Mouse (Mus musculus) cerebellum, postnatal 25 days (tissue): ENCODE results near the gene Ino80.
A peak's percentile ranks its signal among the peaks of the same experiment; 100 is the strongest.

Source experiments
- DNase-seq, 2 experiments: peaks; one replicate each; pipeline ENCODE4 v3.0.0; 2021; ENCODE audit warnings: mixed read lengths in 2 of 2

The Ino80 gene

DNA sequence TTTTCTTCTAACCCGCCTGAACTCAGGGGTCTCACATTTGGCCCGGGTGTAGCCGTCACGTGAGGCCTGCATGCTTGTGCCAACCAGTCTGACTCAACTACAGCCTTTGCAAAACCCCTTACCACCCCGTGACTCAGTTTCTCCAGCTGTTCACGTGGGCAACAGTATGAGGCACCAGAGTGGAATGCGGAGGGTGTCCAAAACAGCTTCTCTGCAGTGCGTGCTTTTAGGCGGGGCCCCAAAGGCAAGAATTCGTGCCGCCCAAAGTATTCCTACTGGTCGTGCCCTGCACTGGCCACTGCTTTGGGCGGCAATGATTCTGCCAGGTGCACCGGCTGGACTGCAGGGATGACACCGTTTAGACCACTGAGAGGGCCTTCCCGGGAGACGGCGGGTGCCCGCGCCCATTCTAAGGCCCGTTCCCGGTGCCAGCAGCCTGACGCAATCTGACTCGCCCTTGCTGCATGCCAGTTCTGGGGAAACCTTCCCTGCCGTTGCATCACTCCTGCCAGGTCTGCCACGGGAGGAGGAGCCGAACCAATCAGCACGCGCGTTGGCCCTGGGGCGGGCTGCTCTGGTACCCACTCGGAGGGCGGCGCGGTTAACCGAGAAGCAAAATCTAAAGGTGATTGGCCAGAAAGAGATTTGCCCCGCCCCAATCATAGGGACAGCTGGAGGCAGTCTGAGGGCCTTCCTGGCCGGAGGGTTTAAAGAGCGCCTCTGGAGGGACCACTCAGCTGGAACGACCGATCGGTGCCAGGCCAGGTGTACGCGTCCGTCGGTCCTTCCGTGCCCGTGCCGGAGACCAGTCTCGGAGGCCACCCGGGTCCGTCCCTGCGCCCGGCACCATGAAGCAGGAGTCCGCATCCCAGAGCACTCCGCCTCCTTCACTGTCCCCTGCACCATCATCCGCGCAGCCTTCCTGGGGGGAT is 126.7 kb downstream of the Ino80 start, which contains the start of gene Chac1:
Chac1 (plus strand) TSS at position 675 of the 932 bp plus-strand sequence.
- peak; percentile 94 to 95 for DNase-seq

DNA sequence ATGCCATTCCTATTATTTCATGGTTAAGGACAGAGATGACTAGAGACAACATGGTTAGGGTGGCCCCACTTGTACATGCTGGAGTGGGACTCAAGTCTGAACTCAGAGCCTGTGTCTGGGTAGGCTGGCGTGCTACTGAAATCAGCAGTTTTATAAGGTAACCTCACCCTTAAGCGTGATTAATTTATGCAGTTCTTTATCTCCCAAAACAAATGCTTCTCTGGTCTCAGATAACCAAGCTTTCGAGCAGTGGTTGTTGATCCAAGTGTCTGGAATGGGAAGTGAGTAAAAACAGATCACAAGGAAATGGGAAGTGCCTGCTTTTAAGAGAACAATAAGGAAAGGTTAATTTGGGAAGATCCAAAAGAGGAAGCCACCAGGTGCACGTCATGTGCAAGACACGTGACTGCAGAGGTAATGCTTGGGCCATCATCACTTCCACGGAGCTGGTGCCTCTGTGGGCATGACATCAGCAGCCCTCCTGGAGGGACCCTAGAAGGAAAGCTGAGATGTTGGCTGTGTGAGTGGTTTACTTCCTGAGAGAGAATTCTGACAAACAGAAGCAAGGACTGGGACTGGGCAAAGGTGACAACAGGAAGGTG is 132.8 kb downstream of the Ino80 start:
- no peak for DNase-seq

GRCm38 (mm10) chr2:119337425-119338265 is 139.8 kb downstream of the Ino80 start:
- DNase-seq: peak; percentile 96

GRCm38 (mm10) chr2:119336470-119336869 is 141.0 kb downstream of the Ino80 start:
- DNase-seq: peak; percentile 29 to 41

DNA sequence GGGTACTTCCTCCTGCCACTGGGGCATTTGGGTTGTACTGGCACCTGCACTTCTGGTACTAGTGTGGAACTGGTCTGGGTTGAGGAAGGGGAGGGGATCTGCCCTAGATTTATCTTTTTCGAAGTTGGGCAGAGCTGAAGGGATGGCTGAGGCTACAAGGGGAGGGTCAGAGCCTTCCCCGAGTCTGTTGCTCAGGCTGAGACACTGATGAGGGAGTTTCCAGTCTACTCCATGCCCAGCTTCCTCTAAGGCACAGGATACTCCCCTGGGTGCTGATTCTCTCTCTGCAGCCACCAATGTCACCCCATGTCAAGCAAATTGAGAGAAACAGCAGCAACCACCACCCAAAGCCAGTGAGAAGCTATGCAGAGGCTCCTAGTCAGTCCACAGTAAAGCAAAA is 141.5 kb downstream of the Ino80 start:
- DNase-seq: no peak

DNA sequence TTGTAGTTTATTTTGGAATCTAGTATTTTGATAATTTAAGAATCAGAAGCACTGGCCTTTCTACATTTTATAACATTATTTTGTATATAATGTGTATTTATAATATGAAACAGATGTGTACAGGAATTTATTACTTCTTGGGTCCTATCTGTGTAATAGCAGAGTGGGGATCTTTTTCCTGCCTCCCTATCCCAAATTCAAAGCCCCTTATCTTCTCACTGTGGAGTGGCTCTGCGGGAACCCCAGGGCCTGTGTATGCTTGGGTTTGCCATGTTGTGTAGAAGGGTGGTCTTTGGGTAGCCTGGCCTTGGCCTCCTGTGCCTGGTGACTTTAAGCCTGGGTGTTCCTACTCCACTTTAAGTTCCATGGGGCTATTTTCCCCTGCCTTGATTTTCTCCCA is 142.0 kb downstream of the Ino80 start:
- no peak for DNase-seq

- no peak for DNase-seq
Measured at GRCm38 (mm10) chr2:119334964-119335525, 142.4 kb downstream of the Ino80 start.

GRCm38 (mm10) chr2:119334135-119334534 is 143.4 kb downstream of the Ino80 start:
- no peak for DNase-seq

GRCm38 (mm10) chr2:119332177-119332661 is 145.3 kb downstream of the Ino80 start:
- DNase-seq: no peak

DNA sequence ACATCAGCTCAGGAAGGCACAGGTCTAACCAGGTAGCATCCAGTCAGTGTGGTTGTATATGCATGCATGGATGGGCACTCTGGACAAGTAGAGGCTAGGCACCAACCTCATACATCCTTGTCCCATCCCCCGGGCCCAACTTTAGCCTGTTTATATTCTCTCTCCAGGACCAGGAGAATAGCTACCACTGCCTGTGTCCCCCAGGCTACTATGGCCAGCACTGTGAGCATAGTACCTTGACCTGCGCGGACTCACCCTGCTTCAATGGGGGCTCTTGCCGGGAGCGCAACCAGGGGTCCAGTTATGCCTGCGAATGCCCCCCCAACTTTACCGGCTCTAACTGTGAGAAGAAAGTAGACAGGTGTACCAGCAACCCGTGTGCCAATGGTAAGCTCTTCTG is 146.7 kb downstream of the Ino80 start:
- no peak for DNase-seq

GRCm38 (mm10) chr2:119329123-119329817 is 148.2 kb downstream of the Ino80 start:
- DNase-seq: no peak

DNA sequence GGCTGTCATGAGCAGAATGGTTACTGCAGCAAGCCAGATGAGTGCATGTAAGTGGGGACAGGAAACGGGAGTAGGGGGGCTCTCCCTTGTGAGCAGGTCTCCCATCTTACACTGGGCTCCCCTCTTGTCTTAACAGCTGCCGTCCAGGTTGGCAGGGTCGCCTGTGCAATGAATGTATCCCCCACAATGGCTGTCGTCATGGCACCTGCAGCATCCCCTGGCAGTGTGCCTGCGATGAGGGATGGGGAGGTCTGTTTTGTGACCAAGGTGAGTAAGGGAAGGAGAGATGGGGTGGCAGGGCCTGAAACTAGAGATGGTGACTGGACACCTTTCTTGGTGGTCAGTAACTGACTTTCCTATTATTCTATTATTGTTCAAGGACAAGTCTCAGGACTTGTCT is 148.9 kb downstream of the Ino80 start:
- no peak for DNase-seq

GRCm38 (mm10) chr2:119327942-119328526 is 149.5 kb downstream of the Ino80 start:
- peak; percentile 58 to 61 for DNase-seq

DNA sequence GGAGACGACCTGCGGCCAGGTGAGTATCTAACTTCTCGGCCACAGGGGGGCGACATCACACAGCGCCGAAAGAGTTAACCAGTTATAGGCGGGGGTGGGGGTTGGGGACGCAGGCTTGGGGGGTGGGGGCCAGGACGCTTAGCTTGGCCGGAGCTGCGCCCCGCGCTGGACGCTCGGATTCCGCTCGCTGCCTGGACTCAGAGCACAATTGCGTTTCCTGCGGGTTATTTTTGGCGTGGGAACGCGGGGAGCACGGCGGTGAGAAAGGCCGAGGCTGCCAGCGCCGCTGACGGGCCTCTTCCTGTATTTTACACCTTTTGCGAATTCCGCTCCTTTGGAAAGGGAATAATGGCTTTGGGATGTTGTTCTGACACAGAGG is 150.4 kb downstream of the Ino80 start:
- peak; percentile 78 to 86 for DNase-seq

- peak; percentile 38 to 43 for DNase-seq
Measured at GRCm38 (mm10) chr2:119326161-119327101, 151.1 kb downstream of the Ino80 start.

DNA sequence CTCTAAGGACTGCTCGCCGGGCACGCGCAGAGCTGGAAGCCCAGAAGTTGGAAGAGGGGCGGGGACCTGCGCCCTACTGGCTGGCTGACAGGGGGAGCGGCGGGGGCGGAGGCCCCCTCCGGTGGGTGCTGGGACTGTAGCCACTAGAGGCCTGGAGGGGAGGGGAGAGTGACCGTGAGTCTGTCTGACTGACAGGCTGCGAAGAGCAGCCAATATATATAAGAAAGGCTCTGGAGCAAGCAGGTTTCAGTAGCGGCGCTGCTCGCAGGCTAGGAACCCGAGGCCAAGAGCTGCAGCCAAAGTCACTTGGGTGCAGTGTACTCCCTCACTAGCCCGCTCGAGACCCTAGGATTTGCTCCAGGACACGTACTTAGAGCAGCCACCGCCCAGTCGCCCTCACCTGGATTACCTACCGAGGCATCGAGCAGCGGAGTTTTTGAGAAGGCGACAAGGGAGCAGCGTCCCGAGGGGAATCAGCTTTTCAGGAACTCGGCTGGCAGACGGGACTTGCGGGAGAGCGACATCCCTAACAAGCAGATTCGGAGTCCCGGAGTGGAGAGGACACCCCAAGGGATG is 151.8 kb downstream of the Ino80 start, which contains the start of gene Dll4:
Dll4 (plus strand) TSS at position 217 of the 576 bp plus-strand sequence.
- peak; percentile 36 to 42 for DNase-seq

DNA sequence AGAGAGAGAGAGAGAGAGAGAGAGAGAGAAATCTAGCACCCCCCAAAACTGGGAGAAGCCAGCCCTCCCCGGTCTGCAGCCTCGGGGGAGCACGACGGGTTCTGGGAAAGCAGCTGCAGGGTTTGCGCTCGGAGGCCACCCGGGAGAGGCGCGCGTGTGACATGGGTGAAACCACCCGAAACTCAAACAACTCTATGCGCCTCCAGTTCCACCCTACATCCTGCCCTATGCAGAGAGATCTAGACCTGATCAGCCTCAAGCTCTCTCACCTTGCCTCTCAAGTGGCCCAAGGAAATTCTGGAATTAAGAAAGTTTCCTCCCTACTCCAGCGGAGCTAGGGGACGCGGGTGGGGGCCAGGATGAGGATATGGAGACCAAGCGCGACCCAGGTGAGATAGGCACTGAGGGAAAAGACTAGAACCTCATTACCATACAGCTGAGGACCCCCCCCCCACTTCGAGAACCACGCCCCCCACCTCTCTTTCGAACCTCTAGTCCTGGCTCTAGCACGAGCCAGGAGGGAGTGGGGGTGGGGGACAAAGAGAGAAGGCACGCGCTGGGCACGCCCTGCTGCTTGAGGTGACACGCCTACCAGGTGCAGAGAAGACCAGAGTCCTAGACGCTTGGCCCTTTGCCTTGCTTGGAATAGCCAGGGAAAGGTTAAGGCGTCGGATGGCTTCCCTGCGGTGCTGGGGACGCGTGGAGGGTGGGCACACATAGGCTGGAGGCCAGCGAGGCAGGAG is 152.7 kb downstream of the Ino80 start:
- no peak for DNase-seq

GRCm38 (mm10) chr2:119323866-119324575 is 153.5 kb downstream of the Ino80 start:
- DNase-seq: no peak
